Mouse (Mus musculus) hindlimb bud, embryonic 11.5 days (tissue): ENCODE data around the gene Gbe1.

Source experiments
- DNase-seq: peaks from one replicate; pipeline ENCODE4 v3.0.0-alpha.2; 2012; ENCODE audit warnings: low read depth, low spot score; ENCODE audit errors: extremely low spot score

Gene Gbe1

DNA sequence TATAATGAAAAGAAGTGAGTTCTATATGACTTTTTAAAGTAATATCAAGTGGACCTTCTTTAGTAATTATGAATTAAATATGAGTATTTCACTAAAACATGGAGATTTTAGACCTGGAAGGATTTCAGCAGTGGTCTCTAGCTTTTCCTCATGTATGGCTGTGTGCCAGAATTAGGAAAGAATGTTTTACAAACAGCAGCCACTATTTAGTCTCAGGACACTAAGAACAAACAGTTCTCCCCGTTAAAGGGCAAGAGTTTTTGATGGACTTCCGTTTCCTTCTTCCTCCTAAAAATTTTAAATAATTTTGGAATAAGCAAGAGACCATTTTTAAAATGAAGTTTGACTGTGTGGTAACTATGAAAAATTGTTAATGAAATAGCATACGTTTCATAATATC, 38.8 kb downstream of the Gbe1 start:
- DNase-seq, result no peak

DNA sequence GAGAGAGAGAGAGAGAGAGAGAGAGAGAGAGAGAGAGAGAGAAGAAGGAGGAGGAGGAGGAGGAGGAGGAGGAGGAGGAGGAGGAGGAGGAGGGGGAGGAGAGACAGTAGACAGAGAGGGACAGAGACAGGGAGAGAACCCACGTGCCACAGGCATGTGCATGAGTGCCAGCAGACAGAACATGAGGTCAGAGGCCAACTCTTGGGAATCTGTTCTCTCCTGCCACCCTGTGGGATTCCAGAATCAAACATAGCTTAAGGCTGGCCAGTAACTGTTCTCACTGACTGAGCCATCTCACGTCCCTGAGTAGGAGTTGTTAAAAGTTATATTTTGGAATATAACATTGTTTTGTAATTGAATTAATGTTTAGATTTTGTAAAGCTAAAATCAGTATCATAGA, 39.3 kb downstream of the Gbe1 start:
- DNase-seq, result no peak

- DNase-seq, result no peak
Observed at GRCm38 (mm10) chr16:70358326-70358725, 44.6 kb downstream of the Gbe1 start.

GRCm38 (mm10) chr16:70365229-70365628, 51.5 kb downstream of the Gbe1 start:
- DNase-seq, result no peak

- DNase-seq, result no peak
Observed at GRCm38 (mm10) chr16:70381045-70381444, 67.3 kb downstream of the Gbe1 start.

DNA sequence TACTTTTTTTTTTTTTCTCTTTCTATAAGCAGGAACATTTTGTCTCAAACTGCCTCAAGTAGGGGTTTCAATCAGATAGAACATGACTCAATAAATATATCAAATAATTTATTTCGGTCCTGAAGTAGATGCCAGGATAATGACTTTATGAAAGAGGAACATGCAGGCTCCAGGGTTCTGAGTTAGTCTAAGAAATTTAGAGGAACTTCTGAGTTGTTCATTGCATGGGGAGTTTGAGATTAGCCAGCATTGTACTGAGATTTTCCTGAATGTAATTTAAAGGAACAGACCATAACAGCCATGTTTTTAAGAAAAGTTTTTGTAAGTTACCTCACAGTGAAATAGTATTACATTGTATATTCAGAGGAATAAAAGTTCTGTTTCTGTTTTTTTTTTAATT, 71.7 kb downstream of the Gbe1 start:
- DNase-seq, result no peak

DNA sequence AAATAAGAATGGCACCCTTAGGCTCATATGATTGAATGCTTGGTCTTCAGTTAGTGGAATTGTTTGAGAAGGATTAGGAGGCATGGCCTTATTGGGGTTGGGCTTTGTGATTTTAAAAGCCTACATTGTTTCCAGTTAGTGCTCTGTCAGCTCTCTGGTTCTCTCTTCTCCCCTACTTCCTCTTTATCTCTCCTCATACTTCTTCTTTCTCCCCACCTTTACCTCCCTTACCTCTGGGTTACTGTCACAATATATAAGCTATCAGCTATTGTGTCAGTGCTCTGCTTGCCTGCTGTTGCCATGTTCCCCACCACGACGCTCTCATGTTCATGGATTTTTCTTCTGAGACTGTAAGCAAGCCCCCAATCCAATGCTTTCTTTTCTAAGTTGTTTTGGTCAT, 73.6 kb downstream of the Gbe1 start:
- DNase-seq, result no peak

GRCm38 (mm10) chr16:70395276-70395675, 81.5 kb downstream of the Gbe1 start:
- DNase-seq, result no peak

GRCm38 (mm10) chr16:70407780-70408179, 94.0 kb downstream of the Gbe1 start:
- DNase-seq, result no peak

DNA sequence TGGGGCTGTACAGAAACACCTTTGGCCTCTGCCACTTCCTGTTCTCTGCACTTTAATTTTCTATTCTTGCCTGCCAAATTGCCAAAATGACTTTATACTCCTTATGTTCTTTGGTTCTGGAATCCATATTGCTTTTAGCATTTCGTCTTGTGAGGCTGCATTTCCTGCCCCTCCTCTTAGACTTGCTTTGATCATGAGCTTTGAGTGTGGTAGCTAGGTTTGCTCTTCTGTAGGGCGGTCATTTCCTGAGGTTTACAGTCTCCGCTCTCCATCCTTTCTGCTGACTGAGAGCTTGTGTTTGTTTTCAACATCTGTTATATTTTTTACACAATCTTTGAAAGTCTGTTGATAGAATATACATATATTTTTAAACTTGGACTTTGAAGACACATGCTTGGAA, 107.3 kb downstream of the Gbe1 start:
- no peak for DNase-seq

- DNase-seq, result no peak
Observed at GRCm38 (mm10) chr16:70449520-70449919, 135.8 kb downstream of the Gbe1 start.

DNA sequence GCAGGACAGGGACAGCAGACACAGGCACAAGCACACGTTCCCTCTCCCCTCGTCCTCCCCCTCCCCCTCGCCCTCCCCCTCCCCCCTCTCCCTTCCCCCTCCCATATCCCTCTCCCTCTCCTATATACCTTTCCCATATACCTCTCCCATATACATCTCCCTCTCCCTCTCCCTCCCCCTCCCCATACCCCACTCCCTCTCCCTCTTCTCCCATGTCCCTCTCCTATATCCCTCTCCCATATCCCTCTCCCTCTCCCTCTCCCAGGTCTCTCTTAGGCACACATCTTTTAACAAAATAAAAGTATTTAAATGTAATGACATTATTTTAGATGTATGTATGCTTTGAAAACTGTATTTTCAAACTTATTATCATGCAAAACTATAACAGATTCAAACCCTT, 161.8 kb downstream of the Gbe1 start:
- no peak for DNase-seq

DNA sequence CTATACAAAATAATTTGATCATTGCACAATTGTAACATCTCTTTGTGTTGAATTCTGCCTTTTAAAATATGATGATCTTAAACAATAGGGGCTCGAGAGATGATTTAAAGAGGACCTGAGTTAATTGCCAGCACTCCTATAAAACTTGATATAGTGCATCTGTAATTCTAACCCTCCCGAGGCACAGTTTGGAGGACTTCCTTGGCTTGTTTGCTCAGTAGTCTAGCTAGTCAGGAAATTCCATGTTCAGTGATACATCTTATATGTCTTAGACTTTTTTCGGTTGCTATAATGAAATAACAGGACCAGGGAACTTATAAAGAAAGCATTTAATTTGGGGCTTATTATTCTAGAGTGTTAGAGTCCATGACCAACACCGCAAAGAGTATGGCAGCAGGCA, 162.4 kb downstream of the Gbe1 start:
- DNase-seq, result no peak

- DNase-seq, result no peak
Observed at GRCm38 (mm10) chr16:70480494-70480893, 166.7 kb downstream of the Gbe1 start.

DNA sequence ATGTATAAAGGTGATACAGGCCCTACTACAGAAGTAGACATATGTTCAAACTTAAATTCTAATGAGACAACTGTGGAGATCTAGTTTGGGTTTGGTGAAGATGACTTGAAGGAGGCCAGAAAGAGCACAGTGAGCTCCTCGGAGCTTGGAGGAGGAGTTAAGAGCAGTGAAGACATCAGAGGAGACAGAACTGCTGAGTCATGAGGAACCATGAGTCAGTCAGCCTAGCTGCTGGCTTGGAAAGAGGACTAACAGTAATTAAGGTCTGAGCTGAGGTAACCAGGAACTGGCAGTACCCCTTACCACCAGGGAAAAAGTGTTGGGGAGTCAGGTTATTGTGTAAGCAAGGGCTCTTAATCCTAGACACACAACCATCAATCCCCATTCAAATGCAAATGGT, 192.7 kb downstream of the Gbe1 start:
- DNase-seq, result no peak

- DNase-seq, result no peak
Observed at GRCm38 (mm10) chr16:70510938-70511337, 197.2 kb downstream of the Gbe1 start.

DNA sequence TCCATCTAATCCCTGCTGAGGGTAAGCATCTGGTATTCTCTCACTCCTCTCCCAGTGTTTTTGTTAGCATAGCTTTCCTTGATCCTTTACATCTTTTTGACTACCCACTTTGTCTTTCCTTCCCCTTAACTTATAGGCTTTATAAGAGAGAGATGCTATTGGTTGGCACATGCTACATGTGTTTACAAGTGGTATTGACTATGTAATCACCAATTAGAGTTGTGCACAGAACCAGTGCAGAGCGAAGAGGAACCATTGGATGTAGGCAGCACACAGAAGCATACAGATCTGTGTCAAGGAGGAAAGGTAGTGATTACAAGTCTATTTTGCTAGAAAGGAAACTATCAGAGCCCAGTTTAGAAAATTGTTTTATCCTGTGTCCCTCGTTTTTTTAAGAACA, 209.1 kb downstream of the Gbe1 start:
- no peak for DNase-seq

DNA sequence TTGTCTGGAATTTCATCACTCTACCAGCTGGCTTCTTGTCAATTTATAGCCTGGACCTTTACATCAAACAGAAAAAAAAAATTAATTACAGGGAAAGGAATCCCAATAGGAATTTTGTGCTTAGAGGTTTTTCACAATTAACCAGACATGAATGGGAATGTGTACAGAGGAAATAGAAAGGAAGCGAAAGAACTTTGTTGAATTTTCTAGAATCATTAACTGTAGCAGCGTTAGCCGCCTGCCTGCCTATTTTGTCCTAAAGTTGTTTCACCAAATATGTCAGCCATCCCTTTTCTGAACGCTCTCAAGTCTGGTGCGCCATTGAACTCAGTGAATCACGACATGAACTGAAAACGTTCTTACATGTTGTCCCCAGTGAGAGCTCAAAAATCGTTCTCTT, 209.8 kb downstream of the Gbe1 start:
- DNase-seq, result no peak

DNA sequence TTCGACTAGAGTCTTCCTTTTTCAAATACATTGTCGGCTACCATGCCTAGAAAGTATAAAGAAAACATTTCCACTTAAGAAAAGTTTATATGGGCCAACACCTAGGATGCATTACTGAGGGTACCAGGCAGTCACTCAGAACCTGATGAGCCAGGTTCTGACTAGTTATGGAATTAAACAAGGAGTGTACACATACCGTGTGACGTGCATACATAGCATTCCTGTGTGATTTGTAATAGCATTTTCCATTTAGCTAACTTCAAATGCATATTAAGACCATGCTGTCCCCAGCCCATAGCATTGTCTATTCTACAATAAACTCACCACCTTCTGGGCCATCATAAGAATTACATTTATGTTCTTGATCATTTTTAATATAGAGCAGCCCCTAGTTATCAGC, 210.5 kb downstream of the Gbe1 start:
- no peak for DNase-seq

GRCm38 (mm10) chr16:70527224-70527623, 213.5 kb downstream of the Gbe1 start:
- DNase-seq, result no peak

DNA sequence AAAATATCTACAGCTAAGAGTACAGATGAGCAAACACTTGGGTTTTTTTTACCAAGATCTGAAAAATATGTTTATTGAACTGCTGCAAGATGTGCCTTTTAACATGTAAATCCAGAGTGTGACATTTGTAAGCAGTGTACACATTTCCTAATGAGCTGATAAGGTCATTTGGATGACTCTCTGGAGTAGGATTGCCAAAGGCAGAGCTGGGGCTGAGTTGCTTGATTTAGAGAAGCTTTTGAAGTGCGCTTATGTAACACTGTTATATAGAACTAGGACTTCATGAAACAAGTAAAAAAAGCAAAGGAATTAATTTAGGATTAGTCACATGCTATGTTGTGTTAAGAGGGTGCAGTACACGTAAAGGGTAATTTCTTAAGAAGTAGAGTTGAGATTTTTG, 221.5 kb downstream of the Gbe1 start:
- no peak for DNase-seq

DNA sequence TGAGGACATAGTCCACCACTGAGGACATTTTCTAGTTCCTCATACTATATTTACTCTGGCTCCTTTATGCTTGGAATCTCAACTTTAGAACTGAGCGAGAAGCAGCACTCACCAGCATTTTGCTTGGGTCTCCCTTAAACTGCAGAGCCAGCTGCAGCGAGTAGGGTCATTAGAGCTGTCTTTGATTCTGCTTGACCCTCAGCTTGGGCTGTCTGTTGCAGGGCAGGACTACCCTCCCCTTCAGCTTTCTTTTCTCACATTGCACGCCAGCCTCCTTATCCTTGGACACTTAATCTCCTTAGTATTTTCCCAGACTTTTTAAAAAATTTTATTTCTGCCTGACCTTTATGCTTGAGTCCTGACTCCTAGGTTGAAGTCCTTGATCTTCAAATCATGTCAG, 237.1 kb downstream of the Gbe1 start:
- DNase-seq, result no peak

DNA sequence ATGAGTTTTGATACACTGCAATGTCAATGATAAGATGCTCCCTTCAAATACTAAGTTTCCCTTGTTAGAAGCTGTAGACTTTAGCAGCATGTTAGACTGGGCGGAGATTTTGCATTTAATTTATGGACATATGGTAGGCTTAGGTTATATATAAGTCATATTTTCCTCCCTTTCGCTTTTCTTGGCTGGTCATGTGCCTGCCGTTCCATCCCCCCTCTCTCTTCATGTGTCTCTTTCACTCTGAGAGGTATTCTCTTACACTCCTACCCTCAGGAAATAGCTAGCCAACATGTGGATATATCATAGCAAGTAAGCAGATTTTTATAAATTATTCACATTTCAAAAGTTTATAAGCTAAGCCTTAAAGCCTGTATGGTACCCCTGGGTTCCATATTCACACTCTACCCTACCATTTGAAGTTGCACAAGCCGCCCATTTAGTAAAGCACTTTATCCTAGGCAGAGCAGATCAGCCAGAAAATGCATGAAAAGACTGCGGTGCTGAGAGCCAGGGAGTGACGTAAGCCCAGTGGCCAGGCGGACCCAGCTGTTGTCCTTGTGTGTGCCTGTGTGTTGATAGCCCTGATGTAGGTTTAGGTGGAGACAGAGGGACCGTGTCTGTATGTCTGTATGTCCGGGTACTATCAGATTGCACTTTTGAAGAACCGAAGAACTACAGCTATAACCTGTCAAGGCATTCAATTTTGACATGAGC, 248.0 kb downstream of the Gbe1 start:
- DNase-seq, result no peak
